Mouse (Mus musculus) liver, embryonic 14.5 days (tissue): ENCODE measurements around the gene Mta1. TPM values are rescaled to one million over a fixed set of nuclear protein-coding genes. Genes with fewer than 3 reads are reported as not detected.

ENCODE experiments used
- ATAC-seq: fragments of 200-750 bp; cut with Nextera tagmentation; 2 replicates; pipeline ENCODE4 v1.8.0; 2017; ENCODE audit warnings: moderate number of reproducible peaks, mild to moderate bottlenecking, moderate library complexity; ENCODE audit not compliant: insufficient read depth
- DNase-seq, 3 experiments: peaks; one replicate each; pipeline ENCODE4 v3.0.0-alpha.2; 2012 to 2013; ENCODE audit warnings: low read depth in 3 of 3, low spot score in 3 of 3
- H3K27ac ChIP-seq: fragments of 300-500 bp; sonication (generic); 2 replicates; pipeline ENCODE4 v1.5.1; 2014; ENCODE audit warnings: moderate library complexity, mild to moderate bottlenecking, control low read depth, inconsistent platforms
- H3K27me3 ChIP-seq: fragments of 300-500 bp; sonication (generic); 2 replicates; pipeline ENCODE4 v1.6.1; 2014; ENCODE audit warnings: mild to moderate bottlenecking, low read length, moderate library complexity; ENCODE audit not compliant: control insufficient read depth, insufficient read depth
- H3K36me3 ChIP-seq: fragments of 300-500 bp; sonication (generic); replicated peaks from 2 replicates; pipeline ENCODE4 v1.6.1; 2014; ENCODE audit warnings: low read depth; ENCODE audit not compliant: control insufficient read depth, insufficient read depth
- H3K4me1 ChIP-seq, 2 experiments: fragments of 200-500 bp in 1 of 2; fragments of 300-500 bp in 1 of 2; sonication (generic) in 1 of 2; replicated peaks; 2 replicates each; pipeline ENCODE4 v1.6.1; 2012 to 2014; ENCODE audit warnings: antibody characterized with exemption in 1 of 2, inconsistent platforms in 1 of 2, low read length in 1 of 2; ENCODE audit not compliant: control insufficient read depth in 2 of 2, insufficient read depth in 2 of 2
- H3K4me2 ChIP-seq: fragments of 300-500 bp; sonication (generic); 2 replicates; pipeline ENCODE4 v1.6.1; 2014; ENCODE audit warnings: low read depth, mild to moderate bottlenecking, control low read depth, moderate library complexity
- H3K4me3 ChIP-seq, 2 experiments: fragments of 200-500 bp in 1 of 2; fragments of 300-500 bp in 1 of 2; sonication (generic) in 1 of 2; 2 replicates each; pipeline ENCODE4 v1.5.1; 2012 to 2014; ENCODE audit warnings: low read depth in 2 of 2, low read length in 2 of 2, mild to moderate bottlenecking in 2 of 2, control low read depth in 1 of 2, inconsistent platforms in 1 of 2, moderate library complexity in 1 of 2; ENCODE audit not compliant: insufficient read depth in 1 of 2
- H3K9ac ChIP-seq: fragments of 300-500 bp; sonication (generic); replicated peaks from 2 replicates; pipeline ENCODE4 v1.6.1; 2014; ENCODE audit warnings: mild to moderate bottlenecking, control low read depth, moderate library complexity
- H3K9me3 ChIP-seq: fragments of 300-500 bp; sonication (generic); 2 replicates; pipeline ENCODE4 v1.6.1; 2016; ENCODE audit warnings: low read length, mixed read lengths; ENCODE audit not compliant: control insufficient read depth
- CTCF ChIP-seq: IDR thresholded peaks from 2 replicates; pipeline ENCODE4 v1.5.1; 2016; ENCODE audit warnings: antibody characterized with exemption, low read depth, control low read depth
- EP300 ChIP-seq: IDR thresholded peaks from 2 replicates; pipeline ENCODE4 v1.6.1; 2016; ENCODE audit warnings: antibody characterized with exemption, low read depth
- WGBS: fragments of 180-500 bp; shearing (Covaris S2); extraction: QIAGEN DNeasy Blood & Tissue Kit; methylation state at CpG from one replicate; pipeline ENCODE4 v1.1.7; 2014; ENCODE audit not compliant: insufficient replicate concordance; 5-methylcytosine and 5-hydroxymethylcytosine counted together
- polyA plus RNA-seq, 2 experiments: library from polyadenylated mRNA; depleted of rRNA in 1 of 2; stranded (reverse) in 1 of 2; unstranded in 1 of 2; fragments of >200 nt; fragmentation: Nextera tagmentation in 1 of 2; extraction: Ambion mirVana in 1 of 2; gene quantifications; 2 replicates each; pipeline versions ENCODE4 v1.2.1 to v1.2.3; 2012 to 2014

Mta1 gene
- polyA plus RNA-seq, 2 experiments = 4.7 to 22.6 TPM

GRCm38 (mm10) chr12:113108528-113109283 lies 10.6 kb downstream of the Mta1 start:
- Histone ChIP-seq H3K27me3 (no peaks in the 10 kb centered on the region), H3K27ac (peak overlapping the region; percentile 93), H3K4me2 (no peak overlapping the region), H3K9ac (no peak overlapping the region), H3K4me1 (peaks cover 35 to 48% of the 10 kb centered on the region in 2 experiments), H3K36me3 (peaks cover 7% of the 10 kb centered on the region), H3K4me3 (no peak overlapping the region), H3K9me3 (no peaks in the 10 kb centered on the region)
- DNase-seq (no peak), ATAC-seq (no peak)
- TF ChIP-seq CTCF (no peak), EP300 (no peak)
- WGBS = 84% methylated on average over 17 of the region's 17 CpGs

- ATAC-seq (no peak), DNase-seq (no peak)
- WGBS = 83% methylated on average over 10 of the region's 10 CpGs
Measured at GRCm38 (mm10) chr12:113109801-113110200, 11.7 kb downstream of the Mta1 start.

GRCm38 (mm10) chr12:113114141-113114540 lies 16.1 kb downstream of the Mta1 start:
- H3K36me3 ChIP-seq = peaks cover 25% of the 10 kb centered on the region
- no peaks in the 10 kb centered on the region for H3K27me3 ChIP-seq
- DNase-seq (no peak), ATAC-seq (no peak)
- no peak for TF ChIP-seq CTCF
- no peak for TF ChIP-seq EP300
- no peak overlapping the region for H3K4me3 ChIP-seq
- H3K4me1 ChIP-seq = no peaks in the 10 kb centered on the region
- H3K9me3 ChIP-seq = no peaks in the 10 kb centered on the region
- H3K9ac ChIP-seq = no peak overlapping the region
- WGBS = 84% methylated on average over 4 of the region's 4 CpGs
- H3K4me2 ChIP-seq = no peak overlapping the region
- no peak overlapping the region for H3K27ac ChIP-seq

More at GRCm38 (mm10) chr12:113109801-113110200, 11.7 kb downstream of the Mta1 start:
- H3K4me2 ChIP-seq = no peak overlapping the region
- H3K4me3 ChIP-seq = no peak overlapping the region
- H3K27ac ChIP-seq = no peak overlapping the region
- no peaks in the 10 kb centered on the region for H3K9me3 ChIP-seq
- TF ChIP-seq CTCF (no peak), EP300 (no peak)
- H3K9ac ChIP-seq = no peak overlapping the region
- peaks cover 12% of the 10 kb centered on the region for H3K36me3 ChIP-seq
- H3K27me3 ChIP-seq = no peaks in the 10 kb centered on the region
- H3K4me1 ChIP-seq = peaks cover 27 to 39% of the 10 kb centered on the region in 2 experiments

GRCm38 (mm10) chr12:113114856-113115538 lies 16.9 kb downstream of the Mta1 start:
- DNase-seq (no peak), ATAC-seq (no peak)
- TF ChIP-seq CTCF = no peak
- no peak for TF ChIP-seq EP300
- Histone ChIP-seq H3K4me1 (no peaks in the 10 kb centered on the region), H3K36me3 (peaks cover 28% of the 10 kb centered on the region), H3K9ac (no peak overlapping the region), H3K4me3 (no peak overlapping the region), H3K27me3 (no peaks in the 10 kb centered on the region), H3K27ac (no peak overlapping the region), H3K4me2 (no peak overlapping the region), H3K9me3 (no peaks in the 10 kb centered on the region)
- 77% methylated on average over 16 of the region's 16 CpGs for WGBS
